Mouse (Mus musculus) urinary bladder, postnatal 0 days (tissue): Measurements from ENCODE around the gene Dnaja2. TPM values are rescaled to one million over a fixed set of nuclear protein-coding genes. Genes with fewer than 3 reads are reported as not detected.

Source experiments
- polyA plus RNA-seq: library from polyadenylated mRNA; unstranded; fragments of >200 nt; fragmentation: Nextera tagmentation; extraction: Ambion mirVana; gene quantifications from 2 replicates; pipeline ENCODE4 v1.2.1, GENCODE M21; 2015

Dnaja2 gene
- 105 and 118 TPM in 2 replicates for polyA plus RNA-seq

GRCm38 (mm10) chr8:85555181-85556145 is at the start of gene Dnaja2:
Gene Dnaja2 (minus strand): TSS chr8:85555344.

GRCm38 (mm10) chr8:85492125-85492875 is 62.8 kb downstream of the Dnaja2 start, which contains the start of gene Gpt2:
Gene Gpt2 (plus strand): TSS chr8:85492576.

Other genes starting within 250 kb of the Dnaja2 start
- gene Mylk3, start 169.0 kb downstream of the Dnaja2 start, polyA plus RNA-seq: 0.17 and 0.40 TPM in 2 replicates
- 41.5 and 44.2 TPM in 2 replicates for gene 4921524J17Rik, start 122.5 kb downstream of the Dnaja2 start, polyA plus RNA-seq
- gene Gpt2, start 62.8 kb downstream of the Dnaja2 start, polyA plus RNA-seq: 10.7 and 11.9 TPM in 2 replicates
- 2.8 and 4.2 TPM in 2 replicates for gene Neto2, start 145.6 kb upstream of the Dnaja2 start, polyA plus RNA-seq